Mouse (Mus musculus) bone marrow macrophage, adult 2 months (primary cell): Measurements from ENCODE around the gene Hist2h2aa2.

Experiments used
- CTCF ChIP-seq: IDR thresholded peaks from 2 replicates; pipeline ENCODE4 v1.5.1; 2012; ENCODE audit warnings: low read depth, mild to moderate bottlenecking, low read length, moderate library complexity
- POLR2A ChIP-seq: IDR thresholded peaks from 2 replicates; pipeline ENCODE4 v1.6.1; 2012; ENCODE audit warnings: mild to moderate bottlenecking, low read depth, low read length, borderline replicate concordance

GRCm38 (mm10) chr3:96195616-96196313 lies 44.3 kb downstream of the Hist2h2aa2 start:
- TF ChIP-seq CTCF (no peak; the same call in 1 of the 2 replicates), POLR2A (no peak)
